Mouse (Mus musculus): Measurements from ENCODE around the gene Arrdc5. TPM values are rescaled to one million over a fixed set of nuclear protein-coding genes. Genes with fewer than 3 reads are reported as not detected.
A peak's percentile ranks its signal among the peaks of the same experiment; 100 is the strongest.

The Arrdc5 gene
- polyA plus RNA-seq, 1 experiment: 0.12 TPM

DNA sequence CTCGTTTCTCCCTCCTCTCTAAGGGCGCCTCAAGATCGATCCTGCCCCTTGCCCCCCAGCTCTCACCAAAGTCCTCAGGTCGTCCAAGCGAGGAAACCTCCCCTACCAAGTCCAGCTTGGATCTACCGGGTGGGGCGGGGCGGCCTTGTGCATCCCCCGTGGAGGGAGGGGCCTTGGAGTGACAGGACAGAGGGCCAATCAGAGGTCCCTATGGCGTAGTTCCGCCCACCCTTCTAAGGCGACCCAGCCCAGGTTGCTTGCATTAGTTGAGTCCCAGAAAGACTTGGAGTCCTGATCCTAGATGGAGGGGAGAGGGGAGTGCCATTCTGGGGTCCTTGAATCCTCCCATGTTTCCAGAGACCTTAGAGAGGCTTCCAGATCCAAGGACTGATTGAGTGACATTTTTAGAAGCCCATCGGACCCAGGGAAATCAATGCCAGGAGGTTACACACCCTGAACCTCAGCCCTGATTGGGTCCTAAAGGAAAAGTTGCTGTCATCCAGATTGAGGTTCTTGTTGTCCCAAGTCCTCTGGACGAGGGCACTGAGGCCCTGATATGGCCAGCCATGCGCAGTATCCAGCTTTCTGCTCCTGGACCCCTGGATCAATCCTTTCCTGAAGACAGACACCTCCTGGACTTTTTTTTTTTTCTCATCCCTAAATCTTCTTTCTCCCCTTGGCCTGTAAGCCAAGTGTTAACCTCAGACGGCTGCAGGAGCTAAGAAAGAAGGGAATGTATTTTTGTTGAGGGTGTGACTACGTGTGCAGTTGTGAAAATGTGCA, 9.5 kb downstream of the Arrdc5 start:
- WGBS: 7% methylated on average over 17 of the region's 17 CpGs

DNA sequence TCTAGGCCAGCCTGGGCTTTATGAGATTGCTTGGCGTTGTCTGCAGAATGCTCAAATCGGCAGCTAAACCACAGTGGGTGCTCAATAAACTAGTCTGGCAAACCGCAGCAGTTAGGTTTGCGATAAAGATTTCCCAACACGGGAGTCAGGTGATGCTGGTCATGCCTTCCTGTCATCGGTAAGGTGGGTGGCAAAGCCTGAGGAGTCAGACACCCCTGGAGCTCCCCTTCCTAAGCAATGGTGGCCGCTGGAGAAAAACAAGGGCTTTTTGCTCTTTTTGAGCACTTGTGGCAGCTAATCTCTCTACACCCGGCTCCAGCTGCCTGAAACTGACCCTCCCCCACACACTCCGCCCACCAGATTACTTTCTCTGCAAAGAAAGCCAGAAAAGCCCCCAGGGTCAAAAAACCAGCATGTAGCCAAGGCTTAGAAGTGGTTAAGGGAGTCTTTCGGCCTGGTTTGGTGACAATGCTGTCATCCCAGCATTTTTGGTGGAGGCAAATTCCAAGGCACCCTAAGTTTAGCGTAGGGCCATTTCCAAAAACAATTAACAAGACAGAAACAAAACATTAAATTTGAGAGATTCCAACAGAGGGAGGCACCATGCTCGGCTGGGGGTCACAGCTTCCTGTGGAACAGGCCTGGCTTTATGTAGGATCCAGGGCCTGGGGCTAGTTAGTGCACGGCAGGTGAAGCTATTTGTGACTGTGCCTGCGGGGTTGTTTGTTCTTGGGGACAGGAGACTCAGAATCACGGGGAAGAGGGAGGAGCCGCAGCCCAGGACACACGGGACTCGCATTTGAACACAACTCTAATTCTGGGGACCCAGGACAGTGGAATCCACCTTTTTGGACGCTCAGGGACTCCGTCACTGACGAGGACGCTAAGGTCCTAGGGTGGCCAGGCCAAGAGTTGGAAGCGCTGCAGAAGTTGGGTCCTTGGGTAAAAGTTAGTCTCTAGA, 10.4 kb downstream of the Arrdc5 start:
- TF ChIP-seq CTCF (IDR thresholded peaks at IDR 0.05; ENCODE audit: extremely low read depth, insufficient read depth, insufficient read length, insufficient replicate concordance) (no peak), POLR2A (IDR thresholded peaks at IDR 0.05; ENCODE audit: low read depth, low read length) (no peak)
- peaks cover 6% of the 10 kb centered on the region for H3K36me3 ChIP-seq (ENCODE audit: control insufficient read depth, insufficient read depth, low read length)
- no peak for DNase-seq (ENCODE audit: low read depth in 1 of 2, low spot score in 2 of 2)
- peaks cover 24% of the 10 kb centered on the region; the same call in 1 of the 2 replicates for H3K4me1 ChIP-seq (ENCODE audit: control insufficient read depth, insufficient read depth, insufficient read length)
- H3K27me3 ChIP-seq (ENCODE audit: control insufficient read depth, insufficient read depth, low read length): no peaks in the 10 kb centered on the region
- WGBS: 17% methylated on average over 23 of the region's 23 CpGs
- H3K27ac ChIP-seq (ENCODE audit: insufficient read depth, low read length): peak overlapping the region; percentile 74
- peak overlapping the region; percentile 57 for H3K4me3 ChIP-seq (ENCODE audit: extremely low read depth, insufficient read depth, insufficient read length)

More for the DNA sequence above, 9.5 kb downstream of the Arrdc5 start:
- DNase-seq (ENCODE audit: low read depth in 1 of 2, low spot score in 2 of 2): peak; percentile 72 to 91
- Histone ChIP-seq H3K4me3 (ENCODE audit: extremely low read depth, insufficient read depth, insufficient read length) (peak overlapping the region; percentile 57), H3K4me1 (ENCODE audit: control insufficient read depth, insufficient read depth, insufficient read length) (peaks cover 24% of the 10 kb centered on the region; the same call in 1 of the 2 replicates), H3K27me3 (ENCODE audit: control insufficient read depth, insufficient read depth, low read length) (no peaks in the 10 kb centered on the region), H3K27ac (ENCODE audit: insufficient read depth, low read length) (peak overlapping the region; percentile 74), H3K36me3 (ENCODE audit: control insufficient read depth, insufficient read depth, low read length) (peaks cover 6% of the 10 kb centered on the region)
- peak; percentile 26; the same call in 1 of the 2 replicates for TF ChIP-seq POLR2A (IDR thresholded peaks at IDR 0.05; ENCODE audit: low read depth, low read length)
- TF ChIP-seq CTCF (IDR thresholded peaks at IDR 0.05; ENCODE audit: extremely low read depth, insufficient read depth, insufficient read length, insufficient replicate concordance): no peak

DNA sequence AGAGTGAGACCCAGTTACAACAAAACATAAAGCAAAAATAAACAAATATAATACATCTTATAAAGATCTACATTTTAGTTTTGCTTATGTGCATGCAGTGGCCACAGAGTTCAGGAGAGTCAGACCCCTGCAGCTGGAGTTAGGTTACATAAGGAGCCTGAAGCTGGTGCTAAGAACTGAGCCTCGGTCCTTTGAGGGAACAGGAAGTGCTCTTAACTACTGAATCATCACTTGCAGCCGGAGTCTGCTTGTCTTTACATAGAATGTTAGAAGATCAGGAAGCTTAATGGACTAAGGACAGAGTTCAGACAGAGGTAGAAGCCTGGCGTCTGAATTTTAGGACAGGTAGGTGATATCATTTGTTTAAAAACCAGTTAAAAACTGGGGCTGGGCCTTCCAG, 11.2 kb downstream of the Arrdc5 start:
- no peak overlapping the region for H3K4me3 ChIP-seq (ENCODE audit: extremely low read depth, insufficient read depth, insufficient read length)
- H3K27me3 ChIP-seq (ENCODE audit: control insufficient read depth, insufficient read depth, low read length): no peaks in the 10 kb centered on the region
- 35% methylated on average over 3 of the region's 3 CpGs for whole genome bisulfite sequencing
- H3K4me1 ChIP-seq (ENCODE audit: control insufficient read depth, insufficient read depth, insufficient read length): peaks cover 24% of the 10 kb centered on the region; the same call in 1 of the 2 replicates
- no peak for TF ChIP-seq CTCF (IDR thresholded peaks at IDR 0.05; ENCODE audit: extremely low read depth, insufficient read depth, insufficient read length, insufficient replicate concordance)
- no peak for TF ChIP-seq POLR2A (IDR thresholded peaks at IDR 0.05; ENCODE audit: low read depth, low read length)
- DNase-seq (ENCODE audit: low read depth in 1 of 2, low spot score in 2 of 2): no peak
- peaks cover 8% of the 10 kb centered on the region for H3K36me3 ChIP-seq (ENCODE audit: control insufficient read depth, insufficient read depth, low read length)
- peak overlapping the region; percentile 74; the same call in 1 of the 2 replicates for H3K27ac ChIP-seq (ENCODE audit: insufficient read depth, low read length)

DNA sequence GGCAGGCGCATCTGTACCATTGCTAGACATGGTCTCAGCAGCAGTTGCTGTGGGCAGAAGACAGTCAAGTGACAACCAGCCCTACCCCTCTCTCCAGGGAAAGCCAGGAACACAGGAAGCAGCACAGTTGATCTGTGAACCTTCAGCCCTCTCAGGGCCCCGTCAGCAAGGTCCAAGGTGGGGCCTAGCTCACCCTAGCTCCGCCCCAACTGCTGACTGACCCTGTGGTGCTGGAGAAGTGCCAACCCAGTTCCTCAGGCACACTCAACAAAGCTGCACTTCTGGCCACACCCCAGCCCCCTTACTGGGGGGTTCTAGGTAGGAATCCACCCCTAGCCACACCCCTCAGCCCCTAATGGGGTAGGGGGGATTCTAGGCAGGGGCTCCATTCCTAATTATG, 12.3 kb downstream of the Arrdc5 start:
- H3K27me3 ChIP-seq (ENCODE audit: control insufficient read depth, insufficient read depth, low read length): no peaks in the 10 kb centered on the region
- peaks cover 17% of the 10 kb centered on the region; the same call in 1 of the 2 replicates for H3K4me1 ChIP-seq (ENCODE audit: control insufficient read depth, insufficient read depth, insufficient read length)
- no peak overlapping the region for H3K4me3 ChIP-seq (ENCODE audit: extremely low read depth, insufficient read depth, insufficient read length)
- H3K27ac ChIP-seq (ENCODE audit: insufficient read depth, low read length): no peak overlapping the region
- peaks cover 8% of the 10 kb centered on the region for H3K36me3 ChIP-seq (ENCODE audit: control insufficient read depth, insufficient read depth, low read length)
- TF ChIP-seq CTCF (IDR thresholded peaks at IDR 0.05; ENCODE audit: extremely low read depth, insufficient read depth, insufficient read length, insufficient replicate concordance): no peak
- TF ChIP-seq POLR2A (IDR thresholded peaks at IDR 0.05; ENCODE audit: low read depth, low read length): no peak
- 86% methylated on average over 3 of the region's 3 CpGs for WGBS
- DNase-seq (ENCODE audit: low read depth in 1 of 2, low spot score in 2 of 2): no peak

DNA sequence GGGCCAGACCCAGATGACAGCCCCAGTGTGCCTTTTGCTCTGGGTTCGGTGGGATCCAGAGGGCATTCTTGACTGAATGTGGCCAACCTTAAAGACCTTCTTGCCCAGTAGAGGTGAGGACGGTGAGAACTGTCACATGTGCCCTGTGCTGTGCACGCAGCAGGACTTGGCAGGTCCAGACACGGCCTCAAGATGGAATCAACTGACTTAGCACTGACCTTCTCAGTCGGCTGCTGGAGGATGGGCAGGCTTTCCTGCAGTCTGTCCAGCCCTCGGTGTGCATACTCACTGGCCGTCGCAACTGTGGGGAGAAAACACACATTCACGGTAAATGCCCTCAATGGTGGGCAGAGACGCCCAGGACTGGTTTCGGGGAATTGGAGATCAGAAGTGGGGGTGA, 14.1 kb downstream of the Arrdc5 start:
- TF ChIP-seq POLR2A (IDR thresholded peaks at IDR 0.05; ENCODE audit: low read depth, low read length): no peak
- no peak for TF ChIP-seq CTCF (IDR thresholded peaks at IDR 0.05; ENCODE audit: extremely low read depth, insufficient read depth, insufficient read length, insufficient replicate concordance)
- Histone ChIP-seq H3K27me3 (ENCODE audit: control insufficient read depth, insufficient read depth, low read length) (no peaks in the 10 kb centered on the region), H3K4me3 (ENCODE audit: extremely low read depth, insufficient read depth, insufficient read length) (no peak overlapping the region), H3K36me3 (ENCODE audit: control insufficient read depth, insufficient read depth, low read length) (peaks cover 8% of the 10 kb centered on the region), H3K27ac (ENCODE audit: insufficient read depth, low read length) (no peak overlapping the region), H3K4me1 (ENCODE audit: control insufficient read depth, insufficient read depth, insufficient read length) (peaks cover 6% of the 10 kb centered on the region; the same call in 1 of the 2 replicates)
- 96% methylated on average over 11 of the region's 11 CpGs for WGBS
- DNase-seq (ENCODE audit: low read depth in 1 of 2, low spot score in 2 of 2): no peak

DNA sequence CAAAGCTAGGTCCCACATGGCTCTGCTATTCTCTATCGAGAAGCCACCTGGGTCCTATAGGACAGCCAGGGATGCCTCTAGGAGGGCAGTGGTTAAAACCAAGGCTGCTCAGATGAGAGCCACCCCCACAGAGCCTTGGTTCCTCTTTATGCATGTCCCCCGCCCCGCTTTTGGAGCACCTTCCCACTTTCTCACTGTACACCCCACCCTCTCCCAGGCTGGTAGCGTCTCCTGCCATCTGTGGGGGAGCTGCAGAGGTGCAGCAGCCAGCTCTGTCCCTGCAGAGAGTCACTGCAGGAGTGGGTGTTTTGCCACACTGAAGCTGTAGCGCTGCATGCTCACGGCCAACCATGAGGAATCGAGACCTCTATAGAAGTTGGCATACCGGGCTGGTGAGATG, 16.8 kb downstream of the Arrdc5 start:
- Histone ChIP-seq H3K36me3 (ENCODE audit: control insufficient read depth, insufficient read depth, low read length) (peaks cover 12% of the 10 kb centered on the region), H3K27ac (ENCODE audit: insufficient read depth, low read length) (no peak overlapping the region), H3K27me3 (ENCODE audit: control insufficient read depth, insufficient read depth, low read length) (no peaks in the 10 kb centered on the region), H3K4me3 (ENCODE audit: extremely low read depth, insufficient read depth, insufficient read length) (no peak overlapping the region), H3K4me1 (ENCODE audit: control insufficient read depth, insufficient read depth, insufficient read length) (no peaks in the 10 kb centered on the region)
- no peak for TF ChIP-seq POLR2A (IDR thresholded peaks at IDR 0.05; ENCODE audit: low read depth, low read length)
- TF ChIP-seq CTCF (IDR thresholded peaks at IDR 0.05; ENCODE audit: extremely low read depth, insufficient read depth, insufficient read length, insufficient replicate concordance): no peak
- 68% methylated on average over 8 of the region's 8 CpGs for WGBS
- DNase-seq (ENCODE audit: low read depth in 1 of 2, low spot score in 2 of 2): no peak

Data from spleen, adult 2 months (tissue).